Mouse (Mus musculus) bone marrow, adult 2 months (tissue): Measurements from ENCODE around the gene Smim23.

Experiments
- CTCF ChIP-seq: fragments of 200-500 bp; IDR thresholded peaks from 2 replicates; pipeline ENCODE4 v1.5.1; 2011; ENCODE audit warnings: low read length, control low read depth; ENCODE audit not compliant: control insufficient read depth, insufficient read depth
- POLR2A ChIP-seq: fragments of 200-500 bp; IDR thresholded peaks from 2 replicates; pipeline ENCODE4 v1.6.1; 2011; ENCODE audit warnings: low read depth, mild to moderate bottlenecking, control low read depth, low read length, borderline replicate concordance; ENCODE audit not compliant: control insufficient read depth

DNA sequence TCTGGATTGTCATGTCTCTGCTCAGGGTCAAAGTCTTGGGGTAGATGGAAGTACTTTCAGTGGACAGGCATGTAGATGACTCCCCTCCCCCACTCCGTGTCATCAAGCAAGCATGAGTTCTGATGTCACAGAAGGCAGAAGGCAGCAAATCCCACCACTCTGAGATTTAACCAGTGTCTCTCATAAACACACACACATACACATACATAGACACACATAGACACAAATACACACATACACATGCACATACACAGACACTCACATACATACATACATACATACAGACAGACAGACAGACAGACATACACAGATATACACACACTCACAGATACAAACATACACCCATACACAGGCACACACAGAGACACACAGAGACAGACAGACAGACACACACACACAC, at the start of gene Smim23:
- TF ChIP-seq CTCF (no peak), POLR2A (no peak)
